In genomic region chr7:43780241-43780640, GRCm38 (mm10) we compare ENCODE assay signal across 44 mouse cellular contexts. TPM values are rescaled to one million over a fixed set of nuclear protein-coding genes. Genes with fewer than 3 reads are reported as not detected.
DNase-seq lines count a peak whose midpoint lies in the region; ATAC-seq and TF ChIP-seq lines count a peak whose summit lies in the region.
"Had no signal": no experiment of that assay in that cellular context is flagged by ENCODE, and none has a peak within 500 bp of the region (broad histone marks: within the 10 kb centered on the region; RNA-seq: fewer than 3 reads in every experiment).

No protein-coding gene starts in this region.

- H3K4me1 ChIP-seq in embryonic facial prominence, embryonic 15.5 days: peaks cover 15% of the 10 kb centered on the region
- H3K4me1 ChIP-seq in embryonic facial prominence, embryonic 10.5 days: peaks cover 9% of the 10 kb centered on the region
- no peaks in the 10 kb centered on the region for H3K4me1 ChIP-seq in kidney, adult 2 months (ENCODE audit: control insufficient read depth, insufficient read depth, low read length)
- peaks cover 3% of the 10 kb centered on the region; the same call in 1 of the 2 replicates for H3K4me1 ChIP-seq in stomach, postnatal 0 days (replicated peaks; ENCODE audit: control insufficient read depth, insufficient read depth)

- no peaks in the 10 kb centered on the region for H3K36me3 ChIP-seq in embryonic facial prominence, embryonic 15.5 days
- H3K36me3 ChIP-seq in embryonic facial prominence, embryonic 10.5 days (replicated peaks): no peaks in the 10 kb centered on the region
- H3K36me3 ChIP-seq in kidney, adult 2 months (ENCODE audit: control insufficient read depth, insufficient read depth, low read length): no peaks in the 10 kb centered on the region
- H3K36me3 ChIP-seq in stomach, postnatal 0 days (ENCODE audit: control insufficient read depth, insufficient read depth, low read length): no peaks in the 10 kb centered on the region
- H3K36me3 ChIP-seq: embryonic facial prominence, embryonic 13.5 days; heart, embryonic 10.5 days; heart, embryonic 15.5 days; hindbrain, embryonic 12.5 days; liver, embryonic 13.5 days; neural tube, embryonic 15.5 days had no signal

- no peaks in the 10 kb centered on the region for H3K9me3 ChIP-seq in embryonic facial prominence, embryonic 15.5 days (replicated peaks)
- no peaks in the 10 kb centered on the region for H3K9me3 ChIP-seq in embryonic facial prominence, embryonic 10.5 days
- no peaks in the 10 kb centered on the region for H3K9me3 ChIP-seq in stomach, postnatal 0 days (ENCODE audit: control insufficient read depth, low read length)
- H3K9me3 ChIP-seq: embryonic facial prominence, embryonic 13.5 days; heart, embryonic 10.5 days; heart, embryonic 15.5 days; hindbrain, embryonic 12.5 days; liver, embryonic 13.5 days; neural tube, embryonic 15.5 days had no signal

- DNase-seq in embryonic facial prominence, embryonic 10.5 days (ENCODE audit: low spot score): no peak
- peak; percentile 1 for DNase-seq in kidney, postnatal 10 days
- no peak for DNase-seq in kidney, adult 2 months
- DNase-seq in urinary bladder, postnatal 4 days (ENCODE audit: low spot score in 2 of 2): peak; percentile 8 to 42
- DNase-seq in urinary bladder, postnatal 14 days (ENCODE audit: low spot score): no peak
- no peak for DNase-seq in stomach, postnatal 0 days (ENCODE audit: low spot score)
- DNase-seq in adrenal gland, postnatal 25 days: no peak
- DNase-seq: cerebellum, adult 8-10 months; cerebellum, postnatal 25 days; embryo, embryonic 11 days; forebrain, postnatal 0 days; gastrocnemius, postnatal 14 days; heart, postnatal 36 days; kidney, adult 8-10 months; kidney, postnatal 14 days; liver, embryonic 13.5 days; lung, adult 18-20 months; midbrain, embryonic 14.5 days; retina, postnatal 1 day; right cerebral cortex, postnatal 14 days; thymus, postnatal 4 days had no signal

- no peak overlapping the region for H3K9ac ChIP-seq in embryonic facial prominence, embryonic 15.5 days
- H3K9ac ChIP-seq in stomach, postnatal 0 days (ENCODE audit: low read length): no peak overlapping the region
- H3K9ac ChIP-seq: embryonic facial prominence, embryonic 13.5 days; forebrain, postnatal 0 days; heart, embryonic 15.5 days; hindbrain, embryonic 12.5 days; liver, embryonic 13.5 days; neural tube, embryonic 15.5 days had no signal

- WGBS in embryonic facial prominence, embryonic 15.5 days: 39% methylated on average over 6 of the region's 6 CpGs
- WGBS in embryonic facial prominence, embryonic 10.5 days: 60% methylated on average over 6 of the region's 6 CpGs
- WGBS in kidney, adult 2 months: 59% methylated on average over 6 of the region's 6 CpGs
- 46% methylated on average over 6 of the region's 6 CpGs for WGBS in stomach, postnatal 0 days

- H3K4me3 ChIP-seq in embryonic facial prominence, embryonic 15.5 days (replicated peaks): no peak overlapping the region
- H3K4me3 ChIP-seq in embryonic facial prominence, embryonic 10.5 days: no peak overlapping the region
- H3K4me3 ChIP-seq in kidney, adult 2 months (ENCODE audit: insufficient read depth, low read depth, low read length): no peak overlapping the region
- no peak overlapping the region for H3K4me3 ChIP-seq in stomach, postnatal 0 days (ENCODE audit: low read depth, low read length)
- H3K4me3 ChIP-seq: embryonic facial prominence, embryonic 13.5 days; erythroblast, embryonic 14.5 days; heart, embryonic 10.5 days; heart, embryonic 15.5 days; hindbrain, embryonic 12.5 days; left cerebral cortex, adult 2 months; liver, embryonic 13.5 days; neural tube, embryonic 15.5 days had no signal

- TF ChIP-seq EP300 in stomach, postnatal 0 days (optimal IDR thresholded peaks at IDR 0.05): peak; percentile 9

- H3K4me2 ChIP-seq in embryonic facial prominence, embryonic 15.5 days (replicated peaks): no peak overlapping the region
- H3K4me2 ChIP-seq in stomach, postnatal 0 days (replicated peaks; ENCODE audit: low read depth): peak overlapping the region; percentile 27; the same call in 1 of the 2 replicates
- H3K4me2 ChIP-seq: embryonic facial prominence, embryonic 13.5 days; heart, embryonic 15.5 days; hindbrain, embryonic 12.5 days; liver, embryonic 13.5 days; neural tube, embryonic 15.5 days had no signal

- TF ChIP-seq POLR2A in kidney, adult 2 months (IDR thresholded peaks at IDR 0.05; ENCODE audit: low read depth, low read length): no peak

- TF ChIP-seq CTCF in kidney, adult 2 months (conservative IDR thresholded peaks at IDR 0.05; ENCODE audit: insufficient read depth, insufficient read length, low read depth, low read length): no peak
- no peak for TF ChIP-seq CTCF in stomach, postnatal 0 days (IDR thresholded peaks at IDR 0.05; ENCODE audit: low read depth)

- peaks cover 7% of the 10 kb centered on the region; the same call in 1 of the 2 replicates for H3K27me3 ChIP-seq in embryonic facial prominence, embryonic 15.5 days
- H3K27me3 ChIP-seq in embryonic facial prominence, embryonic 10.5 days (replicated peaks; ENCODE audit: low read depth, poor library complexity, severe bottlenecking): peaks cover 23% of the 10 kb centered on the region
- H3K27me3 ChIP-seq in kidney, adult 2 months (replicated peaks; ENCODE audit: control insufficient read depth, insufficient read depth, low read length): no peaks in the 10 kb centered on the region
- no peaks in the 10 kb centered on the region; the same call in 1 of the 2 replicates for H3K27me3 ChIP-seq in stomach, postnatal 0 days (ENCODE audit: control insufficient read depth, insufficient read depth, low read length)

- peak overlapping the region; percentile 81 for H3K27ac ChIP-seq in embryonic facial prominence, embryonic 15.5 days (replicated peaks)
- no peak overlapping the region for H3K27ac ChIP-seq in embryonic facial prominence, embryonic 10.5 days (replicated peaks)
- no peak overlapping the region for H3K27ac ChIP-seq in kidney, adult 2 months (ENCODE audit: insufficient read depth, low read depth, low read length)
- H3K27ac ChIP-seq in stomach, postnatal 0 days (replicated peaks): peak overlapping the region; percentile 80
- H3K27ac ChIP-seq: embryonic facial prominence, embryonic 13.5 days; heart, embryonic 10.5 days; heart, embryonic 15.5 days; hindbrain, embryonic 12.5 days; hindbrain, postnatal 0 days; left cerebral cortex, adult 2 months; liver, embryonic 13.5 days; macrophage; neural tube, embryonic 15.5 days had no signal

- ATAC-seq in embryonic facial prominence, embryonic 15.5 days (ENCODE audit: insufficient number of reproducible peaks, low FRiP score, low TSS enrichment, low read depth): no peak
- no peak; the same call in 1 of the 2 replicates for ATAC-seq in stomach, postnatal 0 days (ENCODE audit: low FRiP score, low TSS enrichment)
- ATAC-seq: forebrain, postnatal 0 days; hindbrain, postnatal 0 days had no signal

RNA-seq across cellular contexts. Expression of gene Klk10, which starts 0.6 kb away (rescaled TPM):
- polyA plus RNA-seq in embryonic facial prominence, embryonic 15.5 days (2015; fragmentation: Nextera tagmentation; extraction: Ambion mirVana): 71.8 and 83.4 TPM in 2 replicates
- 0.25 and 0.39 TPM in 2 replicates for polyA plus RNA-seq in embryonic facial prominence, embryonic 10.5 days (2016; fragmentation: Nextera tagmentation; extraction: Ambion mirVana)
- polyA plus RNA-seq in kidney, adult 2 months (2012; rRNA removed): 0.41 and 0.52 TPM in 2 replicates
- 313 and 335 TPM in 2 replicates for polyA plus RNA-seq in stomach, postnatal 0 days (2015; fragmentation: Nextera tagmentation; extraction: Ambion mirVana)
- not detected in 2 replicates for total RNA-seq in adrenal gland, postnatal 25 days (2021)
- total RNA-seq: forebrain, postnatal 0 days; granulocyte monocyte progenitor cell, adult 5-6 weeks; hindbrain, postnatal 0 days; left cerebral cortex, adult 2 months; left cerebral cortex, postnatal 36 days; megakaryocyte-erythroid progenitor cell, adult 5-6 weeks; monocyte, adult 5-6 weeks had no signal
- polyA plus RNA-seq: erythroblast, embryonic 14.5 days; liver, embryonic 13.5 days; macrophage; midbrain, embryonic 14.5 days had no signal

RNA-seq across cellular contexts. Expression of gene Klk11, which starts 5.8 kb away (rescaled TPM):
- 24.3 and 25.3 TPM in 2 replicates for polyA plus RNA-seq in embryonic facial prominence, embryonic 15.5 days (2015; fragmentation: Nextera tagmentation; extraction: Ambion mirVana)
- polyA plus RNA-seq in embryonic facial prominence, embryonic 10.5 days (2016; fragmentation: Nextera tagmentation; extraction: Ambion mirVana): 0.11 TPM in 1 of 2 replicates, not detected in the other
- 0.18 TPM in 1 of 2 replicates, not detected in the other for polyA plus RNA-seq in kidney, adult 2 months (2012; rRNA removed)
- polyA plus RNA-seq in stomach, postnatal 0 days (2015; fragmentation: Nextera tagmentation; extraction: Ambion mirVana): 52.3 and 54.6 TPM in 2 replicates
- not detected in 2 replicates for total RNA-seq in adrenal gland, postnatal 25 days (2021)
- total RNA-seq: adrenal gland, adult 18-20 months; adrenal gland, postnatal 4 days; forebrain, postnatal 0 days; gastrocnemius, postnatal 14 days; granulocyte monocyte progenitor cell, adult 5-6 weeks; hindbrain, postnatal 0 days; layer of hippocampus, postnatal 14 days; left cerebral cortex, adult 2 months; left cerebral cortex, postnatal 36 days; megakaryocyte-erythroid progenitor cell, adult 5-6 weeks; monocyte, adult 5-6 weeks had no signal
- polyA plus RNA-seq: erythroblast, embryonic 14.5 days; forebrain, embryonic 11.5 days; heart, embryonic 10.5 days; hindbrain, postnatal 0 days; liver, embryonic 13.5 days; macrophage; midbrain, embryonic 14.5 days; neural tube, embryonic 15.5 days; small intestine, adult 2 months had no signal

RNA-seq across cellular contexts. Expression of gene Klk9, which starts 11.4 kb away (rescaled TPM):
- polyA plus RNA-seq in embryonic facial prominence, embryonic 15.5 days (2015; fragmentation: Nextera tagmentation; extraction: Ambion mirVana): 3.8 and 6.7 TPM in 2 replicates
- 0.10 and 0.16 TPM in 2 replicates for polyA plus RNA-seq in embryonic facial prominence, embryonic 10.5 days (2016; fragmentation: Nextera tagmentation; extraction: Ambion mirVana)
- polyA plus RNA-seq in kidney, adult 2 months (2012; rRNA removed): not detected in 2 replicates
- polyA plus RNA-seq in stomach, postnatal 0 days (2015; fragmentation: Nextera tagmentation; extraction: Ambion mirVana): 101 and 118 TPM in 2 replicates
- not detected in 2 replicates for total RNA-seq in adrenal gland, postnatal 25 days (2021)
- total RNA-seq: adrenal gland, adult 18-20 months; adrenal gland, postnatal 4 days; forebrain, postnatal 0 days; gastrocnemius, postnatal 14 days; granulocyte monocyte progenitor cell, adult 5-6 weeks; heart, postnatal 36 days; hindbrain, postnatal 0 days; left cerebral cortex, adult 2 months; left cerebral cortex, postnatal 36 days; megakaryocyte-erythroid progenitor cell, adult 5-6 weeks; monocyte, adult 5-6 weeks had no signal
- polyA plus RNA-seq: erythroblast, embryonic 14.5 days; forebrain, embryonic 11.5 days; forebrain, postnatal 0 days; heart, embryonic 10.5 days; heart, embryonic 15.5 days; hindbrain, embryonic 12.5 days; hindbrain, postnatal 0 days; liver, embryonic 13.5 days; macrophage; midbrain, embryonic 14.5 days; small intestine, adult 2 months; stomach, embryonic 14.5 days had no signal

RNA-seq across cellular contexts. Expression of gene Klk12, which starts 11.5 kb away (rescaled TPM):
- 3.0 and 3.5 TPM in 2 replicates for polyA plus RNA-seq in embryonic facial prominence, embryonic 15.5 days (2015; fragmentation: Nextera tagmentation; extraction: Ambion mirVana)
- not detected in 2 replicates for polyA plus RNA-seq in embryonic facial prominence, embryonic 10.5 days (2016; fragmentation: Nextera tagmentation; extraction: Ambion mirVana)
- polyA plus RNA-seq in kidney, adult 2 months (2012; rRNA removed): not detected in 2 replicates
- 34.9 and 36.2 TPM in 2 replicates for polyA plus RNA-seq in stomach, postnatal 0 days (2015; fragmentation: Nextera tagmentation; extraction: Ambion mirVana)
- total RNA-seq in adrenal gland, postnatal 25 days (2021): not detected in 2 replicates
- total RNA-seq: adrenal gland, adult 18-20 months; adrenal gland, postnatal 4 days; forebrain, postnatal 0 days; gastrocnemius, postnatal 14 days; granulocyte monocyte progenitor cell, adult 5-6 weeks; heart, postnatal 36 days; hindbrain, postnatal 0 days; layer of hippocampus, postnatal 14 days; left cerebral cortex, adult 2 months; left cerebral cortex, postnatal 36 days; megakaryocyte-erythroid progenitor cell, adult 5-6 weeks; monocyte, adult 5-6 weeks had no signal
- polyA plus RNA-seq: erythroblast, embryonic 14.5 days; forebrain, embryonic 11.5 days; forebrain, postnatal 0 days; heart, embryonic 10.5 days; heart, embryonic 15.5 days; hindbrain, embryonic 12.5 days; hindbrain, postnatal 0 days; limb, embryonic 14.5 days; liver, embryonic 13.5 days; lung, postnatal 0 days; macrophage; midbrain, embryonic 14.5 days; neural tube, embryonic 15.5 days; small intestine, adult 2 months; thymus, postnatal 0 days had no signal

RNA-seq across cellular contexts. Expression of gene Klk8, which starts 17.1 kb away (rescaled TPM):
- polyA plus RNA-seq in embryonic facial prominence, embryonic 15.5 days (2015; fragmentation: Nextera tagmentation; extraction: Ambion mirVana): 65.3 and 67.5 TPM in 2 replicates
- polyA plus RNA-seq in embryonic facial prominence, embryonic 10.5 days (2016; fragmentation: Nextera tagmentation; extraction: Ambion mirVana): 17.5 and 17.9 TPM in 2 replicates
- polyA plus RNA-seq in kidney, adult 2 months (2012; rRNA removed): 4.2 and 5.9 TPM in 2 replicates
- 139 and 155 TPM in 2 replicates for polyA plus RNA-seq in stomach, postnatal 0 days (2015; fragmentation: Nextera tagmentation; extraction: Ambion mirVana)
- total RNA-seq in adrenal gland, postnatal 25 days (2021): 2.7 and 3.5 TPM in 2 replicates
- polyA plus RNA-seq: macrophage had no signal

Comparison
In these comparisons a context has a peak if more than half of its experiments do, and no peak if none do; other contexts are left out.
1. H3K27ac ChIP-seq: peak in embryonic facial prominence, embryonic 15.5 days (single experiment) and stomach, postnatal 0 days (single experiment); none in embryonic facial prominence, embryonic 10.5 days (single experiment) and kidney, adult 2 months (single experiment).
2. DNase-seq: peak in kidney, postnatal 10 days (single experiment) and urinary bladder, postnatal 4 days (2 of 2); none in embryonic facial prominence, embryonic 10.5 days (single experiment), kidney, adult 2 months (single experiment), urinary bladder, postnatal 14 days (single experiment), stomach, postnatal 0 days (single experiment) and adrenal gland, postnatal 25 days (single experiment).
3. RNA of gene Klk10, which starts 0.6 kb away (polyA plus RNA-seq): 313 to 335 TPM in stomach, postnatal 0 days and 71.8 to 83.4 TPM in embryonic facial prominence, embryonic 15.5 days; 0.41 to 0.52 TPM in kidney, adult 2 months and 0.25 to 0.39 TPM in embryonic facial prominence, embryonic 10.5 days; every median in the first group is over 10 times any median in the second.
4. RNA of gene Klk11, which starts 5.8 kb away (polyA plus RNA-seq): 52.3 to 54.6 TPM in stomach, postnatal 0 days and 24.3 to 25.3 TPM in embryonic facial prominence, embryonic 15.5 days; 0.11 TPM in embryonic facial prominence, embryonic 10.5 days and 0.18 TPM in kidney, adult 2 months; every median in the first group is over 10 times any median in the second.
5. RNA of gene Klk9, which starts 11.4 kb away (polyA plus RNA-seq): 101 to 118 TPM in stomach, postnatal 0 days; 3.8 to 6.7 TPM in embryonic facial prominence, embryonic 15.5 days, 0.10 to 0.16 TPM in embryonic facial prominence, embryonic 10.5 days and not detected in kidney, adult 2 months; every median in the first group is over 10 times any median in the second.